9 mouse cellular contexts compared by ENCODE assay signal in genomic region chr2:153080841-153081523, GRCm38 (mm10). TPM values are rescaled to one million over a fixed set of nuclear protein-coding genes. Genes with fewer than 3 reads are reported as not detected.
DNase-seq lines count a peak whose midpoint lies in the region; ATAC-seq lines count a peak whose summit lies in the region.
"Had no signal": no experiment of that assay in that cellular context is flagged by ENCODE, and none has a peak within 500 bp of the region (broad histone marks: within the 10 kb centered on the region; RNA-seq: fewer than 3 reads in every experiment).

No protein-coding gene starts in this region.

- no peak overlapping the region for H3K4me2 ChIP-seq in forebrain, embryonic 16.5 days (ENCODE audit: low read length)

- H3K9ac ChIP-seq in forebrain, embryonic 16.5 days (replicated peaks; ENCODE audit: low read depth, low read length), result no peak overlapping the region

- peak; percentile 82 for DNase-seq in forebrain, embryonic 10.5 days (ENCODE audit: extremely low spot score, low spot score)
- DNase-seq in R1 (ENCODE audit: low read depth, low spot score), result peak; percentile 97
- peak; percentile 79 for DNase-seq in cerebellum, adult 9-11 months
- peak; percentile 23 for DNase-seq in gastrocnemius, postnatal 25 days
- peak; percentile 51 to 85 for DNase-seq in layer of hippocampus, adult 18-20 months (ENCODE audit: low spot score in 2 of 2)
- DNase-seq in lung, postnatal 14 days, result peak; percentile 89
- peak; percentile 72 for DNase-seq in skeletal muscle tissue, adult 2 months (ENCODE audit: low read depth, low spot score)

- ATAC-seq in forebrain, embryonic 16.5 days, result no peak

- H3K27me3 ChIP-seq in forebrain, embryonic 10.5 days (ENCODE audit: poor library complexity, severe bottlenecking), result 0 out of 2 replicates have a peak, but pooled peaks cover 9% of the 10 kb centered on the region
- no peaks in the 10 kb centered on the region for H3K27me3 ChIP-seq in forebrain, embryonic 16.5 days (replicated peaks; ENCODE audit: control insufficient read depth, insufficient read depth, low read length)

- no peaks in the 10 kb centered on the region for H3K36me3 ChIP-seq in forebrain, embryonic 10.5 days (replicated peaks)
- no peaks in the 10 kb centered on the region for H3K36me3 ChIP-seq in forebrain, embryonic 16.5 days (ENCODE audit: control insufficient read depth, insufficient read depth)

- no peaks in the 10 kb centered on the region for H3K9me3 ChIP-seq in forebrain, embryonic 10.5 days
- H3K9me3 ChIP-seq in forebrain, embryonic 16.5 days (ENCODE audit: control insufficient read depth, low read length), result no peaks in the 10 kb centered on the region

- WGBS in forebrain, embryonic 10.5 days, result 36% methylated on average over 32 of the region's 32 CpGs
- 35% methylated on average over 32 of the region's 32 CpGs for WGBS in forebrain, embryonic 16.5 days

- peaks cover 3% of the 10 kb centered on the region; the same call in 1 of the 2 replicates for H3K4me1 ChIP-seq in forebrain, embryonic 10.5 days
- H3K4me1 ChIP-seq in forebrain, embryonic 16.5 days (replicated peaks; ENCODE audit: control insufficient read depth, insufficient read depth, low read length), result no peaks in the 10 kb centered on the region

- H3K27ac ChIP-seq in forebrain, embryonic 10.5 days, result no peak overlapping the region
- no peak overlapping the region for H3K27ac ChIP-seq in forebrain, embryonic 16.5 days (ENCODE audit: low read length)
- H3K27ac ChIP-seq: macrophage had no signal

- H3K4me3 ChIP-seq in forebrain, embryonic 10.5 days, result no peak overlapping the region
- H3K4me3 ChIP-seq in forebrain, embryonic 16.5 days (replicated peaks; ENCODE audit: low read length), result no peak overlapping the region

RNA-seq across cellular contexts. Expression of gene Ccm2l, which starts 15.2 kb away (rescaled TPM):
- 0.83 and 0.84 TPM in 2 replicates for polyA plus RNA-seq in forebrain, embryonic 10.5 days (2016; fragmentation: Nextera tagmentation; extraction: Ambion mirVana)
- polyA plus RNA-seq in forebrain, embryonic 16.5 days (2015; fragmentation: Nextera tagmentation; extraction: Ambion mirVana), result 0.85 and 0.94 TPM in 2 replicates
- total RNA-seq in gastrocnemius, postnatal 25 days (2021), result 1 to 10 TPM; 5.0 to 5.1 TPM
- total RNA-seq in layer of hippocampus, adult 18-20 months (2021), result 1 to 10 TPM; 2.2 to 3.1 TPM
- polyA plus RNA-seq: macrophage had no signal

RNA-seq across cellular contexts. Expression of gene Hck, which starts 27.3 kb away (rescaled TPM):
- 0.92 and 1.5 TPM in 2 replicates for polyA plus RNA-seq in forebrain, embryonic 10.5 days (2016; fragmentation: Nextera tagmentation; extraction: Ambion mirVana)
- 1.8 and 2.1 TPM in 2 replicates for polyA plus RNA-seq in forebrain, embryonic 16.5 days (2015; fragmentation: Nextera tagmentation; extraction: Ambion mirVana)
- under 1 TPM; 0.21 to 0.26 TPM for total RNA-seq in gastrocnemius, postnatal 25 days (2021)
- total RNA-seq in layer of hippocampus, adult 18-20 months (2021), result 1 to 10 TPM; 1.5 to 2.0 TPM

RNA-seq across cellular contexts. Expression of gene Xkr7, which starts 49.3 kb away (rescaled TPM):
- polyA plus RNA-seq in forebrain, embryonic 10.5 days (2016; fragmentation: Nextera tagmentation; extraction: Ambion mirVana), result 0.14 and 0.20 TPM in 2 replicates
- polyA plus RNA-seq in forebrain, embryonic 16.5 days (2015; fragmentation: Nextera tagmentation; extraction: Ambion mirVana), result 1.6 and 2.0 TPM in 2 replicates
- total RNA-seq in gastrocnemius, postnatal 25 days (2021), result under 1 TPM; 0.15 to 0.19 TPM
- 1 to 10 TPM; 1.4 to 2.5 TPM for total RNA-seq in layer of hippocampus, adult 18-20 months (2021)
- polyA plus RNA-seq: macrophage had no signal

Comparison
In these comparisons a context has a peak if more than half of its experiments do, and no peak if none do; other contexts are left out.
1. DNase-seq: peak in every context shown above with its lines; median percentile 97 in R1; 89 in lung, postnatal 14 days; 82 in forebrain, embryonic 10.5 days; 79 in cerebellum, adult 9-11 months; 72 in skeletal muscle tissue, adult 2 months; 68 in layer of hippocampus, adult 18-20 months; 23 in gastrocnemius, postnatal 25 days.